Mouse (Mus musculus) lung, adult 2 months (tissue): ENCODE measurements at regions not wholly inside any gene's neighbourhood (a gene's known extent, or its start where the extent isn't known, plus 50 kb on each side); places are given as distances from the start of the nearest gene placed in this dataset.

Source experiments
- CTCF ChIP-seq: fragments of 200-500 bp; IDR thresholded peaks from 2 replicates; pipeline ENCODE4 v1.5.1; 2011; ENCODE audit warnings: mild to moderate bottlenecking, low read length, control low read depth; ENCODE audit not compliant: insufficient read depth
- POLR2A ChIP-seq: fragments of 200-500 bp; IDR thresholded peaks from 2 replicates; pipeline ENCODE4 v1.6.1; 2011; ENCODE audit warnings: low read depth, mild to moderate bottlenecking, control low read depth, low read length, borderline replicate concordance; ENCODE audit errors: extremely low read depth

GRCm38 (mm10) chr9:35363079-35363478, 57.8 kb upstream of the Cdon start:
- no peak for TF ChIP-seq POLR2A
- TF ChIP-seq CTCF, result no peak
